Mouse (Mus musculus) G1E-ER4 (cell line): Measurements from ENCODE around the gene Nomo1. TPM values are rescaled to one million over a fixed set of nuclear protein-coding genes. Genes with fewer than 3 reads are reported as not detected.
A peak's percentile ranks its signal among the peaks of the same experiment; 100 is the strongest.

Source experiments
- GATA1 ChIP-seq: IDR thresholded peaks from one replicate; pipeline ENCODE4 v1.8.0; 2012; ENCODE audit warnings: low read length, inconsistent platforms
- polyA plus RNA-seq: library from polyadenylated mRNA; stranded (reverse); fragments of >175 nt; gene quantifications from 2 replicates; pipeline ENCODE4 v1.2.3, GENCODE M21; 2012

The Nomo1 gene
- polyA plus RNA-seq, 1 experiment, result 209 TPM

- no peak for TF ChIP-seq GATA1
Observed at GRCm38 (mm10) chr7:46033870-46034337, 406 bp downstream of the Nomo1 start.

DNA sequence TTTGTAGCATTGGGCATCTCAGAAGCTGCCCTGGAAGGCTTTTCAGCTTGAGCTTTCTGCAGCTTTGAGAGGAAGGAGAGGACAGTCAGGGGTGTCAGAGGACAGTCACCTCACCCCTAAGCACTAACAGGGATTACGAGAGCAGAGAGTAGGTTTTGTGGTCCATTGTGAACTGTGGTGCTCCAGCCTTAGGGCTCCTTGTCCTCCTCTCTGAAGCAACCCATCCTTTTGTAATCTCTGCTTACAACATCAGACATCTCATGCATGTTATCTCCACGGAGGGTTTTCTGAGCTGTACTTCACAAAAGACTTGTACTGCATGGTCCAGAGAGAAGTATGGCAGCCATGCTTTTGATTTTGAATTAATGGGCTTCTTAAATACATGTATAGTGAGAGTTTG, 1.5 kb downstream of the Nomo1 start:
- no peak for TF ChIP-seq GATA1

DNA sequence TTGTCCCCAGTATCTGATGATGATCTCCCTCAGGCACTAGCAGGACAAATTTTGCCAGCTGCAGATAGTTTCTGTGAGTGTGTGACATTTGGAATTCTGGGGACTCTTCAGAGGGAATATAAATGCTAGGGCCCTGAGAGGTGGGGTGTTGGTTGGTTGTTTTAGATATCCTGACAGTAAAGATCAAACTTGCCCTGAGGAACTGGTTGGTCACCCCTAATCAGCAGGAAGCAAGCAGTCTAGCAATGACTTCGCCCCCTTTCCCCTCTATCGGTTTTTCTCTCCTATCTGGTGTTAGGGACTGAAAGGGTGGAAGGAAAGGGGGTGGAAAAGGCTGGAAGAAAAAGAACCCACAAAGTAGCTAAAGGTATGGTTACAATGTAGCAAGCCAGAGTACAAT, 2.0 kb downstream of the Nomo1 start:
- peak; percentile 73 for TF ChIP-seq GATA1

GRCm38 (mm10) chr7:46037433-46037832, 3.9 kb downstream of the Nomo1 start:
- TF ChIP-seq GATA1, result no peak

DNA sequence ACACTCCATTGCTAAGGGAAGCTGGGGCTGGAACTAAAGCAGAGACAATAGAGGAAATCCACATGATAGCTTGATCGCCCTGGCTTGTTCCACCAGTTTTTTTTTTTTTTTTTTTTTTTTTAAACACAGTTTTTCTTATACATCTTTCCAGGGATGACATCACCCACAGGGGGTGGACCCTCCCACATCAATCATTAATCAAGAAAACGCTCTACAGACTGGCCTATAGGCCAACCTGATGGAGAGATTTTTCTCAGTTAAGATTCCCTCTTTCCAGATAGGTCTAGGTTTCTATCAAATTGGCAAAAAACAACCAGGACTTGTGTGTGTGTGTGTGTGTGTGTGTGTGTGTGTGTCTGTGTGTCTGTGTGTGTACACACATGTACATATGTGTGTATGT, 6.4 kb downstream of the Nomo1 start:
- no peak for TF ChIP-seq GATA1

DNA sequence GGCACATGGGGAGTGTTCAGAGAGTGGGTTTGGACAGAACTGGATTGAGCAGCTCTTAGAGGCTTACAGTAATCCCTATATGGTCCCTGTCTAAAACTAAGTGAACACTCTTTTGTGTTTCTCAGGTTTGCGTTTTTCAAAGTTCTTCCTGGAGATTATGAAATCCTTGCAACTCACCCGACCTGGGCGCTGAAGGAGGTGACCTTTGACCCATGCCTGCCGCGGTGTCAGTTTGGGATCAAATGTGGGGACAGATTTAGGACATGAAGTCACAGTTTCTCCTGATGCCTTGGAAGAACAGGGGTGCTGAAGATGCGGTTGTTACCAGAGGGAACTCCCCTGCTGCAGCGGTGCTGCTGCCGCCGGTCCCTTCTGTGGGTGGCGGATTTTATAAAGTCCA, 10.6 kb downstream of the Nomo1 start:
- no peak for TF ChIP-seq GATA1

GRCm38 (mm10) chr7:46045882-46046281, 12.4 kb downstream of the Nomo1 start:
- TF ChIP-seq GATA1, result peak; percentile 15

GRCm38 (mm10) chr7:46047873-46048562, 14.5 kb downstream of the Nomo1 start:
- no peak for TF ChIP-seq GATA1

DNA sequence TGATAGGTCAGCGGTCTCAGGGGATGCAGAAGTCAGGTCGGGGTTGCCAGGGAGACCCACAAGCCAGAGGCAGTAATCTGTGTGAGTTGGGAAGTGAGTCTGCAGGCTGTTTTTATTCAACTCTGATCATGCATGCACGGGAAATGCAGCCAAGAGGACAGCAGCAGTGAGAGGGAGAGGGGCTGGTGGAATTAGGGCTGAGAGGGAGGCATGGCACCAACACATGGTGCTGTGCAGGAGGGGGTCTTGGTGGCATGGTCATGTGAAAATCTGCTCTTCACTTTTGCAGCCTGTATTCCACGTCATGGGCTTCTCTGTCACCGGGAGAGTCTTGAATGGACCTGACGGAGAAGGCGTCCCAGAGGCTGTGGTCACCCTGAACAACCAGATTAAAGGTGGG, 16.5 kb downstream of the Nomo1 start:
- no peak for TF ChIP-seq GATA1

- no peak for TF ChIP-seq GATA1
Observed at GRCm38 (mm10) chr7:46052161-46052821, 18.8 kb downstream of the Nomo1 start.

GRCm38 (mm10) chr7:46053566-46053965, 20.1 kb downstream of the Nomo1 start:
- TF ChIP-seq GATA1, result no peak

- TF ChIP-seq GATA1, result no peak
Observed at GRCm38 (mm10) chr7:46058882-46059281, 25.4 kb downstream of the Nomo1 start.

GRCm38 (mm10) chr7:46060688-46061087, 27.2 kb downstream of the Nomo1 start:
- TF ChIP-seq GATA1, result no peak

GRCm38 (mm10) chr7:46061614-46062013, 28.1 kb downstream of the Nomo1 start:
- no peak for TF ChIP-seq GATA1

DNA sequence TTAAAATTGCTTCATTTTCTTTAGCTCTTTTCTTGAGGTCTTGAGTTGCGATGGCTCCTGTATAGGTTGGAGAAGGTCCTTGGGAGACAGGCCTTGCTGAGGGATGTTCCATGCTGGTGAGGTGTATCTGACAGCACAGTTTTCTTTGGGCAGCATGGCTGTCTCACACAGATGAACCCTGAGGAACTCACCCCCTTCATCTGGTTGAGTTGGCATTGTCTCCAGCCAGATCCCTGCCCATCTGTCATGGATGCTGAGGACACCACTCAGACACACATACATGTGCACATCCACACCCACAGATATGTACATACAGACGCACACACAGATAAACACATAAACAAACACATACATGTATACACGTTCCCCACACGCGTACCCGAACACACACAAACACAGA, 29.8 kb downstream of the Nomo1 start:
- no peak for TF ChIP-seq GATA1

DNA sequence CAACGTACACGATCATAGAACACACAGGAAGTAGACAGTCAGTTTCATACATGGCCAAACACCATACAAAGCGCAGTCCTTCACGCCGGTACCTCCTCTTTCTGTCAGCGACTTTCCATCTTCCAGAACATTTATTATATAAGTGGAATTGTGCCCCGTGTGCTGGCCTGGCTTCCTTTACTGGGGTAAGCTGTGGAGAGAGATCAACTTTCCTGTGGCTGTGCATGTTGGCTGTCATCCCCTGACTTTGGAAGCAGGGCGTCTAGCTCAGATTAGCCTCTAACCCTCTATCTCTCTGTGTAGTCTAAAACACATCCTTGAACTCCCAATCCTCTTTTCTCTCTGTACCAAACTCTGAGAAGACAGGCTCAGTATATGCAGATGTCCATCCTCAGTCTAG, 35.3 kb downstream of the Nomo1 start:
- no peak for TF ChIP-seq GATA1

GRCm38 (mm10) chr7:46076844-46077243, 43.3 kb downstream of the Nomo1 start:
- no peak for TF ChIP-seq GATA1

- no peak for TF ChIP-seq GATA1
Observed at GRCm38 (mm10) chr7:46077675-46078074, 44.2 kb downstream of the Nomo1 start.
